Mouse (Mus musculus) bone marrow macrophage, adult 2 months (primary cell): ENCODE data around the gene Ptpn22.

ENCODE experiments used
- CTCF ChIP-seq: IDR thresholded peaks from 2 replicates; pipeline ENCODE4 v1.5.1; 2012; ENCODE audit warnings: low read depth, mild to moderate bottlenecking, low read length, moderate library complexity
- POLR2A ChIP-seq: IDR thresholded peaks from 2 replicates; pipeline ENCODE4 v1.6.1; 2012; ENCODE audit warnings: mild to moderate bottlenecking, low read depth, low read length, borderline replicate concordance

GRCm38 (mm10) chr3:103853804-103854203 lies 5.8 kb upstream of the Ptpn22 start:
- TF ChIP-seq CTCF (no peak), POLR2A (no peak)
